Mouse (Mus musculus) liver, postnatal 0 days (tissue): ENCODE data around the gene Actr1a. TPM values are rescaled to one million over a fixed set of nuclear protein-coding genes. Genes with fewer than 3 reads are reported as not detected.
A peak's percentile ranks its signal among the peaks of the same experiment; 100 is the strongest.

ENCODE experiments used
- ATAC-seq: fragments of 200-750 bp; cut with Nextera tagmentation; 2 replicates; pipeline ENCODE4 v1.8.0; 2017; ENCODE audit warnings: mild to moderate bottlenecking, moderate library complexity
- DNase-seq: peaks from one replicate; pipeline ENCODE4 v3.0.0-alpha.2; 2016
- H3K27ac ChIP-seq: fragments of 300-500 bp; sonication (generic); 2 replicates; pipeline ENCODE4 v1.5.1; 2014; ENCODE audit warnings: antibody characterized with exemption, moderate library complexity, mild to moderate bottlenecking, low read depth
- H3K27me3 ChIP-seq: fragments of 300-500 bp; sonication (generic); 2 replicates; pipeline ENCODE4 v1.6.1; 2014; ENCODE audit warnings: low read length, control low read depth, mixed read lengths; ENCODE audit not compliant: insufficient read depth
- H3K36me3 ChIP-seq: fragments of 300-500 bp; sonication (generic); replicated peaks from 2 replicates; pipeline ENCODE4 v1.6.1; 2014; ENCODE audit warnings: mild to moderate bottlenecking, control low read depth, low read length, moderate library complexity, mixed read lengths; ENCODE audit not compliant: insufficient read depth
- H3K4me1 ChIP-seq: fragments of 300-500 bp; sonication (generic); 2 replicates; pipeline ENCODE4 v1.6.1; 2014; ENCODE audit warnings: antibody characterized with exemption, mild to moderate bottlenecking, control low read depth; ENCODE audit not compliant: insufficient read depth
- H3K4me2 ChIP-seq: fragments of 300-500 bp; sonication (generic); 2 replicates; pipeline ENCODE4 v1.6.1; 2014; ENCODE audit warnings: low read depth, mild to moderate bottlenecking, low read length, moderate library complexity, mixed read lengths
- H3K4me3 ChIP-seq: fragments of 300-500 bp; sonication (generic); 2 replicates; pipeline ENCODE4 v1.5.1; 2014; ENCODE audit warnings: low read depth, low read length
- H3K9ac ChIP-seq: fragments of 300-500 bp; sonication (generic); replicated peaks from 2 replicates; pipeline ENCODE4 v1.6.1; 2014; ENCODE audit warnings: mild to moderate bottlenecking, moderate library complexity
- H3K9me3 ChIP-seq: fragments of 300-500 bp; sonication (generic); 2 replicates; pipeline ENCODE4 v1.6.1; 2016; ENCODE audit warnings: mild to moderate bottlenecking, control low read depth, low read length, mixed read lengths
- CTCF ChIP-seq: sonication (generic); IDR thresholded peaks from 2 replicates; pipeline ENCODE4 v1.5.1; 2016; ENCODE audit warnings: antibody characterized with exemption, low read depth
- EP300 ChIP-seq: IDR thresholded peaks from 2 replicates; pipeline ENCODE4 v1.6.1; 2016; ENCODE audit warnings: antibody characterized with exemption, low read depth, mild to moderate bottlenecking
- WGBS: fragments of 180-500 bp; shearing (Covaris S2); extraction: QIAGEN DNeasy Blood & Tissue Kit; methylation state at CpG from one replicate; pipeline ENCODE4 v1.1.7; 2014; ENCODE audit not compliant: insufficient replicate concordance; 5-methylcytosine and 5-hydroxymethylcytosine counted together
- polyA plus RNA-seq: library from polyadenylated mRNA; unstranded; fragments of >200 nt; fragmentation: Nextera tagmentation; extraction: Ambion mirVana; gene quantifications from 2 replicates; pipeline ENCODE4 v1.2.1, GENCODE M21; 2015

Gene Actr1a
- polyA plus RNA-seq, 1 experiment from 2014 or later: 35.4 TPM

GRCm38 (mm10) chr19:46363294-46364009, 32.1 kb downstream of the Actr1a start:
- no peak for ATAC-seq
- H3K9me3 ChIP-seq: no peaks in the 10 kb centered on the region
- H3K27ac ChIP-seq: no peak overlapping the region
- no peak overlapping the region for H3K4me3 ChIP-seq
- H3K4me2 ChIP-seq: 0 out of 2 replicates have a peak overlapping the region, but pooled peaks have one; percentile 6
- no peaks in the 10 kb centered on the region for H3K36me3 ChIP-seq
- 53% methylated on average over 11 of the region's 11 CpGs for WGBS
- no peak for TF ChIP-seq EP300
- TF ChIP-seq CTCF: no peak
- peaks cover 4% of the 10 kb centered on the region for H3K4me1 ChIP-seq
- no peak overlapping the region for H3K9ac ChIP-seq
- no peaks in the 10 kb centered on the region for H3K27me3 ChIP-seq
- DNase-seq: no peak

- no peak overlapping the region for H3K4me2 ChIP-seq
- DNase-seq (no peak), ATAC-seq (no peak)
- TF ChIP-seq CTCF: no peak
- TF ChIP-seq EP300: no peak
- no peak overlapping the region for H3K4me3 ChIP-seq
- H3K27ac ChIP-seq: no peak overlapping the region
- 80% methylated on average over 8 of the region's 8 CpGs for WGBS
- H3K36me3 ChIP-seq: no peaks in the 10 kb centered on the region
- H3K4me1 ChIP-seq: peaks cover 16% of the 10 kb centered on the region
- H3K9ac ChIP-seq: no peak overlapping the region
- H3K27me3 ChIP-seq: no peaks in the 10 kb centered on the region
- H3K9me3 ChIP-seq: no peaks in the 10 kb centered on the region
Observed at GRCm38 (mm10) chr19:46362104-46362503, 33.4 kb downstream of the Actr1a start.

DNA sequence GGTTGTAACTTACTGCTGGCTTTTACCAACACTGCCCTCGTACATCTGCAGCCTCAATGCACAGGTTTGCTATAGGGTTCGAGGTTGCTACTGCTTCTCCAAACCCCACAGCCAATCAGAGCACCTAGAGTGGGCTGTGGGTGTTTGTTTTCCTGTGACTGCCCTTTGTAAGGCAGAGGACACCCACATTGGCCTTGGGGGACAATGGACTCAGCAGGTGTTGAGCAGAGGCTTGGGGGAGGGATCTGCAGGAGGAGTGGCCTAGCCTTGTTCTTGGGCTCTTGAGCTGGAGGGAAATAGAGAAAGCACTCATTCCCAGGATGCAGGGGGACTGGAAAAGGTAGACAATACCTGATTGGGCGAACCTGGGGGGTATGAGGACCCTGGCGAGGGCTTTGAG, 37.2 kb downstream of the Actr1a start:
- H3K4me2 ChIP-seq: peak overlapping the region; percentile 97
- no peak overlapping the region for H3K9ac ChIP-seq
- no peak overlapping the region for H3K4me3 ChIP-seq

GRCm38 (mm10) chr19:46357344-46358280, 37.9 kb downstream of the Actr1a start:
- Histone ChIP-seq H3K9ac (peak overlapping the region; percentile 66), H3K4me3 (peak overlapping the region; percentile 66), H3K4me2 (peak overlapping the region; percentile 97), H3K27me3 (no peaks in the 10 kb centered on the region), H3K9me3 (no peaks in the 10 kb centered on the region), H3K36me3 (no peaks in the 10 kb centered on the region), H3K27ac (peak overlapping the region; percentile 26; the same call in 1 of the 2 replicates), H3K4me1 (peaks cover 21% of the 10 kb centered on the region)
- 7% methylated on average over 25 of the region's 25 CpGs for WGBS
- DNase-seq (no peak), ATAC-seq (0 out of 2 replicates have a peak, but pooled peaks have one; percentile 27)
- no peak for TF ChIP-seq EP300
- TF ChIP-seq CTCF: no peak

More for the DNA sequence above, 37.2 kb downstream of the Actr1a start:
- no peak for TF ChIP-seq EP300
- TF ChIP-seq CTCF: no peak
- H3K27ac ChIP-seq: 0 out of 2 replicates have a peak overlapping the region, but pooled peaks have one; percentile 23
- H3K36me3 ChIP-seq: no peaks in the 10 kb centered on the region
- peaks cover 22% of the 10 kb centered on the region for H3K4me1 ChIP-seq
- DNase-seq (no peak), ATAC-seq (peak; percentile 26; the same call in 1 of the 2 replicates)
- WGBS: 34% methylated on average over 4 of the region's 4 CpGs
- no peaks in the 10 kb centered on the region for H3K27me3 ChIP-seq
- no peaks in the 10 kb centered on the region for H3K9me3 ChIP-seq

DNA sequence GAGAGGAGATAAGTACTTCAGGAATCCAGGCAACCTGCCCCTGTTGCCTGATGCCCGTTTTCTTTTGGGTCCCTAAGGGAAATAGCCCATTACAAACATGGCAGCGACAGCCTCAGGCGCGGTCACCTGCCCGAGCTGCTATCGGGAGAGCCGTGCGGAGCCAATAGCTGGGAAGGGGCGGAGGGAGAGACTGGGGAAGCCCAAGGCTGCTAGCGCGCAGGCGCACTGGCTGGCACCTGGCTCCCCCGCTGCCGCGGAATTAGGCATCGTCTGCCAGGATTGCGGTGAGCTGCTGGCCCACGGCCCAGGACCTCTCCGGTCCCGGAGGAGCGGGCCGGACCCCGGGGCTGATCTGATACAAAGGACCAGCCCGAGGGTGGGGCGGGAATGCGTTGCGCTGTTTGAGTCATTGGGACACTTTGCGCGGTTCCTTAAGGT, 38.8 kb downstream of the Actr1a start:
- Histone ChIP-seq H3K4me1 (peaks cover 21% of the 10 kb centered on the region), H3K27ac (peak overlapping the region; percentile 24), H3K4me3 (peak overlapping the region; percentile 66), H3K27me3 (no peaks in the 10 kb centered on the region), H3K9me3 (no peaks in the 10 kb centered on the region), H3K36me3 (no peaks in the 10 kb centered on the region), H3K9ac (peak overlapping the region; percentile 66), H3K4me2 (peak overlapping the region; percentile 97)
- no peak for TF ChIP-seq EP300
- no peak for TF ChIP-seq CTCF
- WGBS: under 1% methylated on average over 29 of the region's 29 CpGs
- ATAC-seq (peak; percentile 95), DNase-seq (peak; percentile 88)
